14 mouse cellular contexts compared by ENCODE assay signal in the genomic region with DNA sequence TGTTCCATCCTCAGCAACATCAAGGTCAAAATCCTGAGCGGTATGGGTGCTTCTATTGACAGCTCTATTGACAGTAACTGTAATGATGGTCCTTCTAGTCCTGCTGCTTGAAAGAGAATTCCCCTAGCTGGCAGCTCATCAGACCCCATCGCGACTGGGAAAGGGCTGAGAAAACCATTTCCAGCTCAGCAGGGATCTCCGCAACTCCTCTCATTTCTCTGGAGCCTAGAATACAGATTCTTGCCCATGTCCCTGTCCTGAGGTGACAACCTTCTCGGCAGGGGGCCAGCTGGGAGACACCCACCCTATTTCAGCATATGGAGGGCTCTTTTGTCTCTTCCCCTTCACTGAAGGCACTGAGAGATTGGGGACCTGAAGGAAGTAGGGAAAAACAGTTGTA.
"Had no signal": no experiment of that assay in that cellular context is flagged by ENCODE, and none has a peak within 500 bp of the region (broad histone marks: within the 10 kb centered on the region; RNA-seq: fewer than 3 reads in every experiment).

No protein-coding gene starts in this region.

- DNase-seq: cerebellum, adult 8-10 months; cerebellum, adult 9-10 months; cerebellum, postnatal 25 days; cerebellum, postnatal 36 days; embryo, embryonic 11 days; forebrain, postnatal 0 days; gastrocnemius, adult 2 months; gastrocnemius, postnatal 10 days; gastrocnemius, postnatal 14 days; gastrocnemius, postnatal 25 days; gastrocnemius, postnatal 36 days; heart, adult 11 months; heart, adult 18-20 months; heart, adult 2 months had no signal
